Mouse (Mus musculus): Measurements from ENCODE around the gene Elmod1.

GRCm38 (mm10) chr9:53873239-53873638, 101.9 kb downstream of the Elmod1 start:
- TF ChIP-seq GATA1 (IDR thresholded peaks at IDR 0.05; ENCODE audit: low read length) (no peak), TAL1 (IDR thresholded peaks at IDR 0.05; ENCODE audit: low read length) (no peak)

Data from erythroblast, embryonic 14.5 days (primary cell).